Mouse (Mus musculus) CH12.LX (cell line): ENCODE measurements around the gene Trhr2. TPM values are rescaled to one million over a fixed set of nuclear protein-coding genes. Genes with fewer than 3 reads are reported as not detected.

Experiments
- DNase-seq: peaks from one replicate; pipeline ENCODE4 v3.0.0-alpha.2; 2013; ENCODE audit errors: extremely low read depth
- H3K27ac ChIP-seq: 2 replicates; pipeline ENCODE4 v1.5.1; 2012; ENCODE audit warnings: low read depth, mild to moderate bottlenecking, control low read depth, moderate library complexity; ENCODE audit not compliant: insufficient read depth
- H3K27me3 ChIP-seq: replicated peaks from 2 replicates; pipeline ENCODE3; 2012; ENCODE audit warnings: inconsistent platforms
- H3K36me3 ChIP-seq, 2 experiments: replicated peaks in 1 of 2; 2 replicates each; pipeline versions ENCODE3 to v1.6.1; 2012; ENCODE audit warnings: inconsistent platforms in 1 of 2, low read length in 1 of 2, mild to moderate bottlenecking in 1 of 2, mixed read lengths in 1 of 2, moderate library complexity in 1 of 2; ENCODE audit not compliant: control insufficient read depth in 1 of 2, insufficient read depth in 1 of 2
- H3K4me1 ChIP-seq, 2 experiments: 2 replicates each; pipeline ENCODE4 v1.6.1; 2012; ENCODE audit warnings: inconsistent platforms in 1 of 2, moderate library complexity in 1 of 2; ENCODE audit not compliant: insufficient read depth in 2 of 2, control insufficient read depth in 1 of 2
- H3K4me2 ChIP-seq: 2 replicates; pipeline ENCODE4 v1.6.1; 2012; ENCODE audit warnings: low read depth, mild to moderate bottlenecking, control low read depth; ENCODE audit not compliant: poor library complexity, insufficient read depth, severe bottlenecking
- H3K4me3 ChIP-seq, 3 experiments: fragments of 150-350 bp in 1 of 3; sonication (generic) in 1 of 3; replicated peaks in 1 of 3; 2 replicates each; pipeline versions ENCODE3 to v1.5.1; 2011 to 2012; ENCODE audit warnings: low read depth in 2 of 3, low read length in 2 of 3, mild to moderate bottlenecking in 2 of 3, moderate library complexity in 2 of 3, control low read depth in 1 of 3, improper control_type of control experiment in 1 of 3, inconsistent platforms in 1 of 3, mixed read lengths in 1 of 3; ENCODE audit not compliant: poor library complexity in 1 of 3
- H3K79me2 ChIP-seq: replicated peaks from 2 replicates; pipeline ENCODE4 v1.6.1; 2012; ENCODE audit warnings: mild to moderate bottlenecking, moderate library complexity; ENCODE audit not compliant: control insufficient read depth, poor library complexity, insufficient read depth, severe bottlenecking; ENCODE audit errors: extremely low read depth
- H3K9ac ChIP-seq: 2 replicates; pipeline ENCODE4 v1.6.1; 2012; ENCODE audit warnings: low read depth, mild to moderate bottlenecking, control low read depth, moderate library complexity; ENCODE audit not compliant: insufficient read depth
- H3K9me3 ChIP-seq: replicated peaks from 2 replicates; pipeline ENCODE3; 2012; ENCODE audit warnings: low read length, inconsistent platforms, mixed read lengths
- BHLHE40 ChIP-seq: IDR thresholded peaks from 2 replicates; pipeline ENCODE4 v1.6.1; 2011; ENCODE audit warnings: mild to moderate bottlenecking, low read depth, low read length, improper control_type of control experiment
- CHD1 ChIP-seq: IDR thresholded peaks from 2 replicates; pipeline ENCODE4 v1.6.1; 2012; ENCODE audit warnings: low read depth, low read length, improper control_type of control experiment, inconsistent platforms
- CTCF ChIP-seq, 2 experiments: IDR thresholded peaks in 1 of 2; conservative IDR thresholded peaks in 1 of 2; 2 replicates each; pipeline ENCODE4 v1.5.1; 2011 to 2012; ENCODE audit warnings: low read depth in 2 of 2, low read length in 2 of 2, improper control_type of control experiment in 1 of 2, inconsistent platforms in 1 of 2, mild to moderate bottlenecking in 1 of 2, moderate library complexity in 1 of 2
- E2F4 ChIP-seq: IDR thresholded peaks from 2 replicates; pipeline ENCODE4 v1.6.1; 2011; ENCODE audit warnings: low read depth, low read length, improper control_type of control experiment; ENCODE audit not compliant: insufficient replicate concordance
- ELF1 ChIP-seq: IDR thresholded peaks from 2 replicates; pipeline ENCODE4 v1.6.1; 2014; ENCODE audit warnings: low read depth, mild to moderate bottlenecking, inconsistent platforms, low read length, improper control_type of control experiment
- EP300 ChIP-seq: IDR thresholded peaks from 2 replicates; pipeline ENCODE4 v1.6.1; 2011; ENCODE audit warnings: low read length, improper control_type of control experiment
- ETS1 ChIP-seq: conservative IDR thresholded peaks from 2 replicates; pipeline ENCODE4 v1.6.1; 2012; ENCODE audit warnings: low read depth, mild to moderate bottlenecking, inconsistent platforms, low read length, improper control_type of control experiment, moderate library complexity
- GABPA ChIP-seq: IDR thresholded peaks from 2 replicates; pipeline ENCODE4 v1.6.1; 2012; ENCODE audit warnings: low read depth, low read length, improper control_type of control experiment, inconsistent platforms; ENCODE audit not compliant: insufficient replicate concordance
- HCFC1 ChIP-seq: IDR thresholded peaks from 2 replicates; pipeline ENCODE4 v1.6.1; 2012; ENCODE audit warnings: low read depth, mild to moderate bottlenecking, inconsistent platforms, low read length, improper control_type of control experiment
- IRF4 ChIP-seq: IDR thresholded peaks from 2 replicates; pipeline ENCODE4 v1.6.1; 2014; ENCODE audit warnings: low read depth, mild to moderate bottlenecking, inconsistent platforms, low read length, improper control_type of control experiment
- JUN ChIP-seq: IDR thresholded peaks from 2 replicates; pipeline ENCODE4 v1.6.1; 2011; ENCODE audit warnings: low read depth, mild to moderate bottlenecking, low read length, improper control_type of control experiment, moderate library complexity; ENCODE audit not compliant: insufficient read depth
- JUND ChIP-seq: conservative IDR thresholded peaks from 2 replicates; pipeline ENCODE4 v1.6.1; 2011; ENCODE audit warnings: low read depth, low read length, improper control_type of control experiment
- KAT2A ChIP-seq: IDR thresholded peaks from 2 replicates; pipeline ENCODE4 v1.6.1; 2012; ENCODE audit warnings: low read length, improper control_type of control experiment, inconsistent platforms; ENCODE audit not compliant: insufficient replicate concordance
- MAX ChIP-seq: IDR thresholded peaks from 2 replicates; pipeline ENCODE4 v1.6.1; 2011; ENCODE audit warnings: low read length, improper control_type of control experiment
- MAZ ChIP-seq: IDR thresholded peaks from 2 replicates; pipeline ENCODE4 v1.6.1; 2012; ENCODE audit warnings: low read depth, mild to moderate bottlenecking, inconsistent platforms, low read length, improper control_type of control experiment, moderate library complexity
- MXI1 ChIP-seq: IDR thresholded peaks from 2 replicates; pipeline ENCODE4 v1.6.1; 2011; ENCODE audit warnings: mild to moderate bottlenecking, low read depth, low read length, improper control_type of control experiment
- MYC ChIP-seq: IDR thresholded peaks from 2 replicates; pipeline ENCODE4 v1.6.1; 2011; ENCODE audit warnings: low read depth, mild to moderate bottlenecking, improper control_type of control experiment, low read length
- NELFE ChIP-seq: IDR thresholded peaks from 2 replicates; pipeline ENCODE4 v1.6.1; 2011; ENCODE audit warnings: low read depth, low read length, improper control_type of control experiment
- NRF1 ChIP-seq: IDR thresholded peaks from 2 replicates; pipeline ENCODE4 v1.6.1; 2014; ENCODE audit warnings: low read depth, mild to moderate bottlenecking, inconsistent platforms, low read length, improper control_type of control experiment, moderate library complexity
- PAX5 ChIP-seq: IDR thresholded peaks from 2 replicates; pipeline ENCODE4 v1.6.1; 2012; ENCODE audit warnings: low read length, inconsistent platforms, mixed read lengths
- POLR2A ChIP-seq: IDR thresholded peaks from 2 replicates; pipeline ENCODE4 v1.6.1; 2011; ENCODE audit warnings: low read depth, mild to moderate bottlenecking, improper control_type of control experiment, low read length
- POLR2AphosphoS2 ChIP-seq: IDR thresholded peaks from 2 replicates; pipeline ENCODE4 v1.6.1; 2011; ENCODE audit warnings: low read depth, low read length, improper control_type of control experiment
- RAD21 ChIP-seq: IDR thresholded peaks from 2 replicates; pipeline ENCODE4 v1.6.1; 2011; ENCODE audit warnings: low read depth, mild to moderate bottlenecking, low read length, improper control_type of control experiment, moderate library complexity
- RCOR1 ChIP-seq: conservative IDR thresholded peaks from 2 replicates; pipeline ENCODE4 v1.6.1; 2012; ENCODE audit warnings: low read depth, mild to moderate bottlenecking, inconsistent platforms, low read length, improper control_type of control experiment
- SIN3A ChIP-seq: IDR thresholded peaks from 2 replicates; pipeline ENCODE4 v1.6.1; 2012; ENCODE audit warnings: low read length, improper control_type of control experiment, inconsistent platforms
- SMC3 ChIP-seq: IDR thresholded peaks from 2 replicates; pipeline ENCODE4 v1.6.1; 2011; ENCODE audit warnings: low read depth, low read length, improper control_type of control experiment
- TBP ChIP-seq: conservative IDR thresholded peaks from 2 replicates; pipeline ENCODE4 v1.6.1; 2011; ENCODE audit warnings: low read depth, low read length, improper control_type of control experiment
- TCF12 ChIP-seq: IDR thresholded peaks from 2 replicates; pipeline ENCODE4 v1.6.1; 2014; ENCODE audit warnings: low read depth, mild to moderate bottlenecking, inconsistent platforms, low read length, improper control_type of control experiment
- UBTF ChIP-seq: IDR thresholded peaks from 2 replicates; pipeline ENCODE4 v1.6.1; 2012; ENCODE audit warnings: low read depth, mild to moderate bottlenecking, inconsistent platforms, low read length, improper control_type of control experiment, moderate library complexity
- USF1 ChIP-seq: IDR thresholded peaks from 2 replicates; pipeline ENCODE4 v1.6.1; 2014; ENCODE audit warnings: low read depth, mild to moderate bottlenecking, inconsistent platforms, low read length, improper control_type of control experiment
- USF2 ChIP-seq: conservative IDR thresholded peaks from 2 replicates; pipeline ENCODE4 v1.6.1; 2011; ENCODE audit warnings: low read depth, low read length, improper control_type of control experiment
- ZC3H11A ChIP-seq: IDR thresholded peaks from 2 replicates; pipeline ENCODE4 v1.6.1; 2012; ENCODE audit warnings: low read depth, mild to moderate bottlenecking, inconsistent platforms, low read length, improper control_type of control experiment
- ZKSCAN1 ChIP-seq: IDR thresholded peaks from 2 replicates; pipeline ENCODE4 v1.6.1; 2012; ENCODE audit warnings: low read depth, inconsistent platforms, low read length, improper control_type of control experiment, borderline replicate concordance
- ZMIZ1 ChIP-seq: IDR thresholded peaks from 2 replicates; pipeline ENCODE4 v1.6.1; 2012; ENCODE audit warnings: low read depth, mild to moderate bottlenecking, inconsistent platforms, low read length, improper control_type of control experiment
- dilution Hi-C: fragments of 300-500 bp; cut with MboI; formaldehyde crosslinking; loops from 2 replicates; pipeline ENCODE4 v1.14.3; 2020; ENCODE audit warnings: low sequenced_read_pairs; ENCODE audit not compliant: extremely low pct_unique_long_range_greater_than_20kb, extremely low pct_ligation_motif_present
- in situ Hi-C: fragments of 300-500 bp; cut with MboI; formaldehyde crosslinking; loops from 3 replicates; pipeline ENCODE4 v1.14.3; 2019; ENCODE audit warnings: low sequenced_read_pairs, low pct_ligation_motif_present, low pct_unique_long_range_greater_than_20kb, mixed read lengths
- polyA plus RNA-seq: library from polyadenylated mRNA; unstranded; fragments of >175 nt; gene quantifications from 2 replicates; pipeline ENCODE4 v1.2.1, GENCODE M21; 2012; ENCODE audit warnings: low read depth; ENCODE audit not compliant: insufficient read length
- total RNA-seq, 2 experiments: library from RNA; depleted of rRNA; stranded (reverse); fragments of 300-350 nt in 1 of 2; fragments of >200 nt in 1 of 2; gene quantifications; 2 replicates each; pipeline ENCODE4 v1.2.3; 2012 to 2014

Trhr2 gene
- total and polyA plus RNA-seq, 3 experiments: 0.25 to 0.51 TPM; not detected in 1

GRCm38 (mm10) chr8:122371706-122372105 lies 11.2 kb upstream of the Trhr2 start:
- in situ Hi-C loops: no loop called here

GRCm38 (mm10) chr8:122369665-122370064 lies 9.1 kb upstream of the Trhr2 start:
- Histone ChIP-seq H3K4me1 (peaks cover 10 to 44% of the 10 kb centered on the region in 2 experiments), H3K4me3 (no peak overlapping the region), H3K27ac (no peak overlapping the region), H3K79me2 (no peaks in the 10 kb centered on the region), H3K4me2 (no peak overlapping the region), H3K27me3 (no peaks in the 10 kb centered on the region), H3K9ac (no peak overlapping the region), H3K36me3 (peaks cover 0 to 18% of the 10 kb centered on the region in 2 experiments), H3K9me3 (peaks cover 5% of the 10 kb centered on the region)
- DNase-seq: peak; percentile 65
- TF ChIP-seq KAT2A: 0 out of 2 replicates have a peak, but pooled peaks have one; percentile 13
- no peak for TF ChIP-seq MYC
- peak; percentile 92 for TF ChIP-seq SMC3
- peak; percentile 23; the same call in 1 of the 2 replicates for TF ChIP-seq NELFE
- TF ChIP-seq IRF4: peak; percentile 23; the same call in 1 of the 2 replicates
- TF ChIP-seq CTCF (conservative IDR thresholded peaks at IDR 0.05 in 1 of 2, IDR thresholded peaks at IDR 0.05 in 1 of 2; ENCODE audit: low read depth in 2 of 2, low read length in 2 of 2): peak; percentile 65 to 90
- no peak for TF ChIP-seq JUN
- 0 out of 2 replicates have a peak, but pooled peaks have one; percentile 32 for TF ChIP-seq SIN3A
- TF ChIP-seq RAD21: peak; percentile 76
- dilution Hi-C loops: no loop called here
- in situ Hi-C loops: no loop called here

More at GRCm38 (mm10) chr8:122371706-122372105, 11.2 kb upstream of the Trhr2 start:
- H3K9ac ChIP-seq: no peak overlapping the region
- no peak overlapping the region for H3K27ac ChIP-seq
- TF ChIP-seq NRF1: no peak
- TF ChIP-seq ZKSCAN1: no peak
- TF ChIP-seq BHLHE40: no peak
- TF ChIP-seq GABPA: no peak
- TF ChIP-seq E2F4: no peak
- no peak for TF ChIP-seq HCFC1
- TF ChIP-seq IRF4: no peak
- TF ChIP-seq USF1: no peak
- TF ChIP-seq SIN3A: peak; percentile 34; the same call in 1 of the 2 replicates
- no peak for TF ChIP-seq JUN
- no peak for TF ChIP-seq USF2
- no peak for TF ChIP-seq CHD1
- no peak for TF ChIP-seq POLR2AphosphoS2
- TF ChIP-seq UBTF: no peak
- no peak for TF ChIP-seq KAT2A
- TF ChIP-seq MXI1: peak; percentile 82
- TF ChIP-seq TCF12: peak; percentile 15; the same call in 1 of the 2 replicates
- TF ChIP-seq RCOR1: no peak
- TF ChIP-seq EP300: no peak
- TF ChIP-seq POLR2A: peak; percentile 49
- TF ChIP-seq MYC: 0 out of 2 replicates have a peak, but pooled peaks have one; percentile 35
- no peak for TF ChIP-seq ZC3H11A
- TF ChIP-seq CTCF (conservative IDR thresholded peaks at IDR 0.05 in 1 of 2, IDR thresholded peaks at IDR 0.05 in 1 of 2; ENCODE audit: low read depth in 2 of 2, low read length in 2 of 2): no peak
- TF ChIP-seq ETS1: no peak
- no peak for TF ChIP-seq ZMIZ1
- TF ChIP-seq RAD21: no peak
- TF ChIP-seq MAX: no peak
- TF ChIP-seq PAX5: no peak
- TF ChIP-seq MAZ: no peak
- no peak for TF ChIP-seq ELF1
- no peak for TF ChIP-seq JUND
- TF ChIP-seq TBP: 0 out of 2 replicates have a peak, but pooled peaks have one; percentile 21
- no peaks in the 10 kb centered on the region for H3K79me2 ChIP-seq
- no peaks in the 10 kb centered on the region for H3K9me3 ChIP-seq
- dilution Hi-C loops: no loop called here
- H3K4me3 ChIP-seq: peak overlapping the region in 2 of 3 experiments; percentile 23 to 35
- H3K27me3 ChIP-seq: no peaks in the 10 kb centered on the region
- H3K4me2 ChIP-seq: peak overlapping the region; percentile 57
- H3K4me1 ChIP-seq: peaks cover 16 to 52% of the 10 kb centered on the region in 2 experiments
- peaks cover 3 to 20% of the 10 kb centered on the region in 2 experiments for H3K36me3 ChIP-seq
- DNase-seq: peak; percentile 67
